Mouse (Mus musculus): ENCODE measurements at regions not wholly inside any gene's neighbourhood (a gene's known extent, or its start where the extent isn't known, plus 50 kb on each side); places are given as distances from the start of the nearest gene placed in this dataset.

DNA sequence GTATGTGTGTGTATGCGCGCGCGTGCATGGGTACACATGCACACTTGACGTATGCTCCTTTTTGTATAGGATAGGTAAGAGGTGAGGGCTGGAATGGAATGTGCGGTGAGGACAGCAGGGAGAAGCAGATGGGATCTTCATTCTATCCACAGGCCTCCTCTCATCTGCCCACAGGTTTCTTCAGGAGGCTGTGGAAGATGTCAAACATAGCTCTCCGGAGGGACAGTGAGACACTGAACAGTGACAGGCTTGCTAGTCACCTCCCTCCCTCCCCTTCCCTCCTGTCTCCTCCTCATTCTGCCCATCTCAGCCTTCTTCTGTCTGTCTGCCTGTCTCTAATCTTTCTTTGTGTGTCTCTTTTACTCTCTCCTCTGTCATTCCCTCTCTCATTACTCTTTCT is 124.6 kb downstream of the En1 start:
- Histone ChIP-seq H3K27me3 (ENCODE audit: control insufficient read depth, insufficient read depth, low read depth, low read length) (no peaks in the 10 kb centered on the region), H3K4me3 (ENCODE audit: low read length) (no peak overlapping the region), H3K9ac (ENCODE audit: low read length) (no peak overlapping the region), H3K27ac (ENCODE audit: low read length) (no peak overlapping the region), H3K36me3 (ENCODE audit: control insufficient read depth, insufficient read depth, low read length) (no peaks in the 10 kb centered on the region), H3K9me3 (ENCODE audit: control insufficient read depth, low read length) (no peaks in the 10 kb centered on the region), H3K4me1 (replicated peaks; ENCODE audit: control insufficient read depth, insufficient read depth, low read length) (no peaks in the 10 kb centered on the region), H3K4me2 (ENCODE audit: low read depth, low read length) (no peak overlapping the region)
- WGBS = 84% methylated on average over 7 of the region's 7 CpGs
- ATAC-seq (ENCODE audit: low read depth) = no peak

GRCm38 (mm10) chr1:120727427-120727826 is 125.2 kb downstream of the En1 start:
- H3K36me3 ChIP-seq (ENCODE audit: control insufficient read depth, insufficient read depth, low read length) = no peaks in the 10 kb centered on the region
- H3K27ac ChIP-seq (ENCODE audit: low read length) = no peak overlapping the region
- no peak for ATAC-seq (ENCODE audit: low read depth)
- no peaks in the 10 kb centered on the region for H3K27me3 ChIP-seq (ENCODE audit: control insufficient read depth, insufficient read depth, low read depth, low read length)
- no peaks in the 10 kb centered on the region for H3K9me3 ChIP-seq (ENCODE audit: control insufficient read depth, low read length)
- no peak overlapping the region for H3K4me2 ChIP-seq (ENCODE audit: low read depth, low read length)
- no peak overlapping the region for H3K9ac ChIP-seq (ENCODE audit: low read length)
- H3K4me3 ChIP-seq (ENCODE audit: low read length) = no peak overlapping the region
- no peaks in the 10 kb centered on the region for H3K4me1 ChIP-seq (replicated peaks; ENCODE audit: control insufficient read depth, insufficient read depth, low read length)
- WGBS = 56% methylated on average over 8 of the region's 8 CpGs

DNA sequence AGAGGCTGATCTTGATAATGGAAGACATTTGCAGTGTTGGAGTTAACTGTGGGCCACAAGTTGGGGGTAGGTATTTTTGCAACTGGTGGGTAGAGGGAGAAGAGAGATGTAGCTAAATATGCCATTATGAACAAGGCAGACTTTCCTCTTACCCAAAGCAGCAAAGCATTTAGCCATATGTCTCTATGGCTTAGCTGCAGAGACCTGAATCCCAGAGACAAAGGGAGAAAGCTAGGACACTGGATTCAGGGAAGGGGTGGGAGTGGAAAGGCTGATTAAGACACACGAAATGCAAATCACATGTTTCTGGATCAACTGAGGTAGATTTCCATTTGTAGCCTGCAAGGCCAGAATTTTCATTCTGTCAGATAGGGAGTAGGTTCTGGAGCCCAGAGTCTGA is 129.8 kb downstream of the En1 start:
- H3K4me1 ChIP-seq (replicated peaks; ENCODE audit: control insufficient read depth, insufficient read depth, low read length) = no peaks in the 10 kb centered on the region
- no peak for ATAC-seq (ENCODE audit: low read depth)
- WGBS = 25% methylated on average over 1 of the region's 1 CpGs
- no peak overlapping the region for H3K27ac ChIP-seq (ENCODE audit: low read length)
- no peaks in the 10 kb centered on the region for H3K9me3 ChIP-seq (ENCODE audit: control insufficient read depth, low read length)
- H3K4me3 ChIP-seq (ENCODE audit: low read length) = no peak overlapping the region
- H3K27me3 ChIP-seq (ENCODE audit: control insufficient read depth, insufficient read depth, low read depth, low read length) = no peaks in the 10 kb centered on the region
- H3K36me3 ChIP-seq (ENCODE audit: control insufficient read depth, insufficient read depth, low read length) = no peaks in the 10 kb centered on the region
- H3K9ac ChIP-seq (ENCODE audit: low read length) = no peak overlapping the region
- H3K4me2 ChIP-seq (ENCODE audit: low read depth, low read length) = no peak overlapping the region

DNA sequence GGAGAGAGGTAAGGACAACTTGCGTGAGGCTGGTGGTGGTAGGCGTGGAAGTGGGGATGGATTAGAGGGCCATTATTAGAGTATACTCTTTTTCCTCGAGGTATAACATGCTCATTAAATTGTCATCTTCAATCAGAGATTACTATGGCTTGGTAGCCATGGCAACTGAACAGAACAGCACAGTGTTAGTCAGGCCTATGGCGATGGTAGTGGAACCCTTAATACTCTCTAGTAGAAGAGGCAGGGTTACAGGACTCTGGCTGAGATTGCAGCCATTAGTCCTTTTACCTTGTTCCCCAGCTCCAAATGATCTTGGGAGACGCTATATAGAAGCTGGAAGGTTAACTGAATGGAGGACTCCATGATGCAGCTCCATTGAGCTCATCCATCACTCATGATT is 131.5 kb downstream of the En1 start:
- 79% methylated on average over 5 of the region's 5 CpGs for WGBS
- no peak overlapping the region for H3K4me2 ChIP-seq (ENCODE audit: low read depth, low read length)
- no peak overlapping the region for H3K4me3 ChIP-seq (ENCODE audit: low read length)
- no peaks in the 10 kb centered on the region for H3K36me3 ChIP-seq (ENCODE audit: control insufficient read depth, insufficient read depth, low read length)
- no peaks in the 10 kb centered on the region for H3K9me3 ChIP-seq (ENCODE audit: control insufficient read depth, low read length)
- no peak overlapping the region for H3K9ac ChIP-seq (ENCODE audit: low read length)
- no peak overlapping the region for H3K27ac ChIP-seq (ENCODE audit: low read length)
- ATAC-seq (ENCODE audit: low read depth) = no peak
- H3K4me1 ChIP-seq (replicated peaks; ENCODE audit: control insufficient read depth, insufficient read depth, low read length) = no peaks in the 10 kb centered on the region
- no peaks in the 10 kb centered on the region for H3K27me3 ChIP-seq (ENCODE audit: control insufficient read depth, insufficient read depth, low read depth, low read length)

GRCm38 (mm10) chr1:120734846-120735245 is 132.6 kb downstream of the En1 start:
- ATAC-seq (ENCODE audit: low read depth) = no peak
- Histone ChIP-seq H3K4me1 (replicated peaks; ENCODE audit: control insufficient read depth, insufficient read depth, low read length) (no peaks in the 10 kb centered on the region), H3K9ac (ENCODE audit: low read length) (no peak overlapping the region), H3K36me3 (ENCODE audit: control insufficient read depth, insufficient read depth, low read length) (no peaks in the 10 kb centered on the region), H3K27me3 (ENCODE audit: control insufficient read depth, insufficient read depth, low read depth, low read length) (no peaks in the 10 kb centered on the region), H3K9me3 (ENCODE audit: control insufficient read depth, low read length) (no peaks in the 10 kb centered on the region), H3K4me3 (ENCODE audit: low read length) (no peak overlapping the region), H3K27ac (ENCODE audit: low read length) (no peak overlapping the region), H3K4me2 (ENCODE audit: low read depth, low read length) (no peak overlapping the region)

GRCm38 (mm10) chr1:120739499-120739898 is 137.3 kb downstream of the En1 start:
- WGBS = 49% methylated on average over 6 of the region's 6 CpGs
- Histone ChIP-seq H3K4me1 (replicated peaks; ENCODE audit: control insufficient read depth, insufficient read depth, low read length) (no peaks in the 10 kb centered on the region), H3K9me3 (ENCODE audit: control insufficient read depth, low read length) (no peaks in the 10 kb centered on the region), H3K9ac (ENCODE audit: low read length) (no peak overlapping the region), H3K36me3 (ENCODE audit: control insufficient read depth, insufficient read depth, low read length) (no peaks in the 10 kb centered on the region), H3K4me3 (ENCODE audit: low read length) (no peak overlapping the region), H3K27ac (ENCODE audit: low read length) (no peak overlapping the region), H3K4me2 (ENCODE audit: low read depth, low read length) (no peak overlapping the region), H3K27me3 (ENCODE audit: control insufficient read depth, insufficient read depth, low read depth, low read length) (no peaks in the 10 kb centered on the region)
- no peak for ATAC-seq (ENCODE audit: low read depth)

GRCm38 (mm10) chr1:120741091-120741740 is 139.0 kb downstream of the En1 start:
- Histone ChIP-seq H3K36me3 (ENCODE audit: control insufficient read depth, insufficient read depth, low read length) (no peaks in the 10 kb centered on the region), H3K27me3 (ENCODE audit: control insufficient read depth, insufficient read depth, low read depth, low read length) (no peaks in the 10 kb centered on the region), H3K27ac (ENCODE audit: low read length) (no peak overlapping the region), H3K4me1 (replicated peaks; ENCODE audit: control insufficient read depth, insufficient read depth, low read length) (no peaks in the 10 kb centered on the region), H3K4me2 (ENCODE audit: low read depth, low read length) (no peak overlapping the region), H3K9me3 (ENCODE audit: control insufficient read depth, low read length) (no peaks in the 10 kb centered on the region), H3K4me3 (ENCODE audit: low read length) (no peak overlapping the region), H3K9ac (ENCODE audit: low read length) (no peak overlapping the region)
- no peak for ATAC-seq (ENCODE audit: low read depth)
- 67% methylated on average over 16 of the region's 16 CpGs for WGBS

GRCm38 (mm10) chr1:120748963-120749362 is 146.7 kb downstream of the En1 start:
- no peaks in the 10 kb centered on the region for H3K27me3 ChIP-seq (ENCODE audit: control insufficient read depth, insufficient read depth, low read depth, low read length)
- H3K4me3 ChIP-seq (ENCODE audit: low read length) = no peak overlapping the region
- ATAC-seq (ENCODE audit: low read depth) = no peak
- H3K27ac ChIP-seq (ENCODE audit: low read length) = no peak overlapping the region
- H3K36me3 ChIP-seq (ENCODE audit: control insufficient read depth, insufficient read depth, low read length) = no peaks in the 10 kb centered on the region
- H3K9ac ChIP-seq (ENCODE audit: low read length) = no peak overlapping the region
- H3K9me3 ChIP-seq (ENCODE audit: control insufficient read depth, low read length) = no peaks in the 10 kb centered on the region
- WGBS = 51% methylated on average over 6 of the region's 6 CpGs
- H3K4me1 ChIP-seq (replicated peaks; ENCODE audit: control insufficient read depth, insufficient read depth, low read length) = no peaks in the 10 kb centered on the region; the same call in 1 of the 2 replicates
- no peak overlapping the region for H3K4me2 ChIP-seq (ENCODE audit: low read depth, low read length)

DNA sequence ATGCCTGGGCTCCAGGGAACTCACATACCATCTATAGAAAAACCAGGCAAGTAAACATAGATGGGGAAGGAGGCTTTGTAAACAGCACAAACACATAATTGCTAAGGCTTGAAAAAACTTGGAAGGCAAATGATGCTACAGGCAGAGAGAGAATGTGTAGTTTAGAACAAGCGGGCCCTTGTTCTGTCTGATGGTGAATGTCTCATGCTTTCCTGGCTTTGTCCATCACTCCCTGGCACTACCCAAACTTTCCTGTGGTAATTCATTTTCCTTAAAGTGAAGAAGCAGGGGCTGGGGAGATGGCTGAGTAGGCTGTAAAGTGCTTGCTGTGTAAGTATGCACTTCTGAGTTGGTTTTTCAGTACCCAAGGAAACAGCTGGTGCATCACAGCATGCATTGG is 151.2 kb downstream of the En1 start:
- peaks cover 8% of the 10 kb centered on the region; the same call in 1 of the 2 replicates for H3K4me1 ChIP-seq (replicated peaks; ENCODE audit: control insufficient read depth, insufficient read depth, low read length)
- H3K27ac ChIP-seq (ENCODE audit: low read length) = no peak overlapping the region
- ATAC-seq (ENCODE audit: low read depth) = no peak
- WGBS = 88% methylated on average over 1 of the region's 1 CpGs
- H3K9ac ChIP-seq (ENCODE audit: low read length) = no peak overlapping the region
- H3K36me3 ChIP-seq (ENCODE audit: control insufficient read depth, insufficient read depth, low read length) = no peaks in the 10 kb centered on the region
- no peak overlapping the region for H3K4me2 ChIP-seq (ENCODE audit: low read depth, low read length)
- H3K27me3 ChIP-seq (ENCODE audit: control insufficient read depth, insufficient read depth, low read depth, low read length) = no peaks in the 10 kb centered on the region
- no peaks in the 10 kb centered on the region for H3K9me3 ChIP-seq (ENCODE audit: control insufficient read depth, low read length)
- H3K4me3 ChIP-seq (ENCODE audit: low read length) = no peak overlapping the region

- H3K9ac ChIP-seq (ENCODE audit: low read length) = no peak overlapping the region
- no peak overlapping the region for H3K27ac ChIP-seq (ENCODE audit: low read length)
- peaks cover 8% of the 10 kb centered on the region; the same call in 1 of the 2 replicates for H3K4me1 ChIP-seq (replicated peaks; ENCODE audit: control insufficient read depth, insufficient read depth, low read length)
- no peaks in the 10 kb centered on the region for H3K36me3 ChIP-seq (ENCODE audit: control insufficient read depth, insufficient read depth, low read length)
- peak; percentile 37; the same call in 1 of the 2 replicates for ATAC-seq (ENCODE audit: low read depth)
- no peak overlapping the region for H3K4me3 ChIP-seq (ENCODE audit: low read length)
- no peaks in the 10 kb centered on the region for H3K9me3 ChIP-seq (ENCODE audit: control insufficient read depth, low read length)
- 60% methylated on average over 5 of the region's 5 CpGs for whole genome bisulfite sequencing
- no peaks in the 10 kb centered on the region for H3K27me3 ChIP-seq (ENCODE audit: control insufficient read depth, insufficient read depth, low read depth, low read length)
- H3K4me2 ChIP-seq (ENCODE audit: low read depth, low read length) = no peak overlapping the region
Observed at GRCm38 (mm10) chr1:120754337-120754736, 152.1 kb downstream of the En1 start.
